Mouse (Mus musculus): ENCODE results near the gene Fam234a. TPM values are rescaled to one million over a fixed set of nuclear protein-coding genes. Genes with fewer than 3 reads are reported as not detected.
A peak's percentile ranks its signal among the peaks of the same experiment; 100 is the strongest.

The Fam234a gene
- polyA plus RNA-seq, 1 experiment from 2014 or later = 52.7 TPM

GRCm38 (mm10) chr17:26252539-26253251 lies 8.7 kb upstream of the Fam234a start, which contains the start of gene Luc7l:
Gene Luc7l, plus strand, starts transcription at chr17:26252896.
- Histone ChIP-seq H3K27me3 (no peaks in the 10 kb centered on the region), H3K4me3 (replicated peaks) (peak within 1 kb of the TSS; percentile 96), H3K27ac (peak within 1 kb of the TSS; percentile 99), H3K36me3 (peaks cover 23% of the 10 kb centered on the region), H3K4me2 (peak within 1 kb of the TSS; percentile 66), H3K4me1 (peaks cover 16% of the 10 kb centered on the region), H3K9me3 (replicated peaks) (no peaks in the 10 kb centered on the region), H3K9ac (peak within 1 kb of the TSS; percentile 97)
- peak; percentile 94 for ATAC-seq (replicated peaks; ENCODE audit: low FRiP score)
- WGBS = under 1% methylated on average over 42 of the region's 43 CpGs

GRCm38 (mm10) chr17:26251886-26252538 lies 8.0 kb upstream of the Fam234a start:
- Histone ChIP-seq H3K4me3 (replicated peaks) (peak overlapping the region; percentile 96), H3K4me2 (peak overlapping the region; percentile 66), H3K36me3 (peaks cover 16% of the 10 kb centered on the region), H3K27ac (peak overlapping the region; percentile 99), H3K9me3 (replicated peaks) (no peaks in the 10 kb centered on the region), H3K9ac (no peak overlapping the region), H3K27me3 (no peaks in the 10 kb centered on the region), H3K4me1 (peaks cover 16% of the 10 kb centered on the region)
- WGBS = 53% methylated on average over 4 of the region's 4 CpGs
- no peak for ATAC-seq (replicated peaks; ENCODE audit: low FRiP score)

GRCm38 (mm10) chr17:26243471-26244100 lies 456 bp downstream of the Fam234a start:
- no peaks in the 10 kb centered on the region for H3K27me3 ChIP-seq
- ATAC-seq (replicated peaks; ENCODE audit: low FRiP score) = peak; percentile 23
- WGBS = under 1% methylated on average over 32 of the region's 32 CpGs
- H3K4me2 ChIP-seq = peak overlapping the region; percentile 88
- H3K4me3 ChIP-seq (replicated peaks) = peak overlapping the region; percentile 85
- H3K9ac ChIP-seq = peak overlapping the region; percentile 69
- peaks cover 14% of the 10 kb centered on the region for H3K4me1 ChIP-seq
- peak overlapping the region; percentile 90 for H3K27ac ChIP-seq
- no peaks in the 10 kb centered on the region for H3K36me3 ChIP-seq
- H3K9me3 ChIP-seq (replicated peaks) = no peaks in the 10 kb centered on the region

- Histone ChIP-seq H3K4me3 (replicated peaks) (no peak overlapping the region), H3K9ac (no peak overlapping the region), H3K27ac (no peak overlapping the region), H3K4me1 (peaks cover 14% of the 10 kb centered on the region), H3K36me3 (no peaks in the 10 kb centered on the region), H3K4me2 (no peak overlapping the region), H3K27me3 (no peaks in the 10 kb centered on the region), H3K9me3 (replicated peaks) (no peaks in the 10 kb centered on the region)
- ATAC-seq (replicated peaks; ENCODE audit: low FRiP score) = no peak
- WGBS = 86% methylated on average over 6 of the region's 6 CpGs
Measured at GRCm38 (mm10) chr17:26240990-26241389, 3.1 kb downstream of the Fam234a start.

- H3K36me3 ChIP-seq = no peaks in the 10 kb centered on the region
- H3K27ac ChIP-seq = no peak overlapping the region
- ATAC-seq (replicated peaks; ENCODE audit: low FRiP score) = no peak
- peaks cover 14% of the 10 kb centered on the region for H3K4me1 ChIP-seq
- WGBS = 74% methylated on average over 6 of the region's 6 CpGs
- H3K27me3 ChIP-seq = no peaks in the 10 kb centered on the region
- no peaks in the 10 kb centered on the region for H3K9me3 ChIP-seq (replicated peaks)
- H3K4me2 ChIP-seq = no peak overlapping the region
- no peak overlapping the region for H3K9ac ChIP-seq
- H3K4me3 ChIP-seq (replicated peaks) = no peak overlapping the region
Measured at GRCm38 (mm10) chr17:26240120-26240790, 3.8 kb downstream of the Fam234a start.

- Histone ChIP-seq H3K27me3 (no peaks in the 10 kb centered on the region), H3K27ac (no peak overlapping the region), H3K4me1 (peaks cover 14% of the 10 kb centered on the region), H3K36me3 (no peaks in the 10 kb centered on the region), H3K9ac (no peak overlapping the region), H3K4me2 (no peak overlapping the region), H3K4me3 (replicated peaks) (no peak overlapping the region), H3K9me3 (replicated peaks) (no peaks in the 10 kb centered on the region)
- 77% methylated on average over 2 of the region's 2 CpGs for WGBS
- ATAC-seq (replicated peaks; ENCODE audit: low FRiP score) = no peak
Measured at GRCm38 (mm10) chr17:26239551-26239950, 4.5 kb downstream of the Fam234a start.

GRCm38 (mm10) chr17:26237667-26238066 lies 6.4 kb downstream of the Fam234a start:
- WGBS = 78% methylated on average over 10 of the region's 10 CpGs

GRCm38 (mm10) chr17:26235077-26235815 lies 8.8 kb downstream of the Fam234a start:
- H3K9ac ChIP-seq = no peak overlapping the region
- no peak overlapping the region for H3K4me2 ChIP-seq
- no peaks in the 10 kb centered on the region for H3K9me3 ChIP-seq (replicated peaks)
- no peak overlapping the region for H3K4me3 ChIP-seq (replicated peaks)
- 0 out of 2 replicates have a peak overlapping the region, but pooled peaks have one; percentile 11 for H3K27ac ChIP-seq
- no peaks in the 10 kb centered on the region for H3K27me3 ChIP-seq
- WGBS = 64% methylated on average over 13 of the region's 13 CpGs
- no peaks in the 10 kb centered on the region for H3K36me3 ChIP-seq
- H3K4me1 ChIP-seq = no peaks in the 10 kb centered on the region; the same call in 1 of the 2 replicates
- ATAC-seq (replicated peaks; ENCODE audit: low FRiP score) = no peak

More at GRCm38 (mm10) chr17:26237667-26238066, 6.4 kb downstream of the Fam234a start:
- Histone ChIP-seq H3K4me3 (replicated peaks) (no peak overlapping the region), H3K4me2 (no peak overlapping the region), H3K36me3 (no peaks in the 10 kb centered on the region), H3K4me1 (peaks cover 2% of the 10 kb centered on the region), H3K9me3 (replicated peaks) (no peaks in the 10 kb centered on the region), H3K9ac (no peak overlapping the region), H3K27ac (no peak overlapping the region), H3K27me3 (no peaks in the 10 kb centered on the region)
- no peak for ATAC-seq (replicated peaks; ENCODE audit: low FRiP score)

- no peak overlapping the region for H3K27ac ChIP-seq
- no peaks in the 10 kb centered on the region for H3K36me3 ChIP-seq
- H3K4me3 ChIP-seq (replicated peaks) = no peak overlapping the region
- WGBS = 87% methylated on average over 8 of the region's 8 CpGs
- H3K4me2 ChIP-seq = no peak overlapping the region
- ATAC-seq (replicated peaks; ENCODE audit: low FRiP score) = no peak
- no peaks in the 10 kb centered on the region for H3K9me3 ChIP-seq (replicated peaks)
- H3K27me3 ChIP-seq = no peaks in the 10 kb centered on the region
- H3K4me1 ChIP-seq = no peaks in the 10 kb centered on the region; the same call in 1 of the 2 replicates
- H3K9ac ChIP-seq = no peak overlapping the region
Measured at GRCm38 (mm10) chr17:26234386-26234785, 9.7 kb downstream of the Fam234a start.

- Histone ChIP-seq H3K9ac (no peak overlapping the region), H3K27me3 (no peaks in the 10 kb centered on the region), H3K4me3 (replicated peaks) (no peak overlapping the region), H3K9me3 (replicated peaks) (no peaks in the 10 kb centered on the region), H3K4me1 (no peaks in the 10 kb centered on the region; the same call in 1 of the 2 replicates), H3K4me2 (no peak overlapping the region), H3K36me3 (no peaks in the 10 kb centered on the region), H3K27ac (no peak overlapping the region)
- ATAC-seq (replicated peaks; ENCODE audit: low FRiP score) = no peak
- WGBS = 78% methylated on average over 8 of the region's 8 CpGs
Measured at GRCm38 (mm10) chr17:26232863-26233262, 11.2 kb downstream of the Fam234a start.

- Histone ChIP-seq H3K9me3 (replicated peaks) (no peaks in the 10 kb centered on the region), H3K4me2 (no peak overlapping the region), H3K36me3 (no peaks in the 10 kb centered on the region), H3K4me3 (replicated peaks) (no peak overlapping the region), H3K27me3 (no peaks in the 10 kb centered on the region), H3K27ac (0 out of 2 replicates have a peak overlapping the region, but pooled peaks have one; percentile 3), H3K9ac (no peak overlapping the region), H3K4me1 (no peaks in the 10 kb centered on the region; the same call in 1 of the 2 replicates)
- no peak for ATAC-seq (replicated peaks; ENCODE audit: low FRiP score)
- WGBS = 83% methylated on average over 5 of the region's 5 CpGs
Measured at GRCm38 (mm10) chr17:26231156-26231555, 12.9 kb downstream of the Fam234a start.

Data from kidney, embryonic 15.5 days (tissue).